Mouse (Mus musculus) heart, adult 2 months (tissue): ENCODE data around the gene Ktn1. TPM values are rescaled to one million over a fixed set of nuclear protein-coding genes. Genes with fewer than 3 reads are reported as not detected.

Experiments
- DNase-seq, 2 experiments: peaks; one replicate each; pipeline ENCODE4 v3.0.0; 2021
- H3K27ac ChIP-seq: fragments of 200-600 bp; 2 replicates; pipeline ENCODE4 v1.8.1; 2022
- H3K27me3 ChIP-seq: fragments of 200-500 bp; 2 replicates; pipeline ENCODE4 v1.6.1; 2012; ENCODE audit warnings: mild to moderate bottlenecking, low read length, inconsistent platforms, mixed read lengths; ENCODE audit not compliant: control insufficient read depth, insufficient read depth
- H3K36me3 ChIP-seq: fragments of 200-500 bp; 2 replicates; pipeline ENCODE4 v1.6.1; 2012; ENCODE audit warnings: low read length, inconsistent platforms; ENCODE audit not compliant: control insufficient read depth, insufficient read depth
- H3K4me1 ChIP-seq: fragments of 200-500 bp; 2 replicates; pipeline ENCODE4 v1.6.1; 2011; ENCODE audit warnings: low read length; ENCODE audit not compliant: control insufficient read depth, insufficient read depth
- H3K4me3 ChIP-seq: fragments of 200-600 bp; 2 replicates; pipeline ENCODE4 v1.8.1; 2022
- H3K79me2 ChIP-seq: fragments of 200-500 bp; replicated peaks from 2 replicates; pipeline ENCODE4 v1.6.1; 2012; ENCODE audit warnings: mild to moderate bottlenecking, inconsistent platforms, low read length, moderate library complexity, mixed read lengths; ENCODE audit not compliant: control insufficient read depth, insufficient read depth
- H3K9ac ChIP-seq: fragments of 200-500 bp; 2 replicates; pipeline ENCODE4 v1.6.1; 2012; ENCODE audit warnings: low read depth, mild to moderate bottlenecking, control low read depth, inconsistent platforms, low read length, mixed read lengths
- CTCF ChIP-seq: fragments of 200-600 bp; IDR thresholded peaks from 2 replicates; pipeline ENCODE4 v1.8.1; 2022; ENCODE audit warnings: antibody characterized with exemption, mild to moderate bottlenecking, moderate library complexity
- EP300 ChIP-seq: fragments of 200-500 bp; IDR thresholded peaks from 2 replicates; pipeline ENCODE4 v1.6.1; 2011; ENCODE audit warnings: low read depth, low read length, control low read depth; ENCODE audit not compliant: insufficient read depth
- POLR2A ChIP-seq: fragments of 200-500 bp; IDR thresholded peaks from 2 replicates; pipeline ENCODE4 v1.6.1; 2011; ENCODE audit warnings: mild to moderate bottlenecking, low read depth, low read length, control low read depth; ENCODE audit not compliant: insufficient read depth
- WGBS: fragments of 180-500 bp; shearing (Covaris S2); methylation state at CpG from one replicate; pipeline ENCODE4 v1.1.7; 2018; 5-methylcytosine and 5-hydroxymethylcytosine counted together
- intact Hi-C: fragments of 180-260 bp; cut with DNase I; formaldehyde crosslinking; loops from one replicate; pipeline ENCODE4 v1.15.1; 2025
- polyA plus RNA-seq: library from polyadenylated mRNA; depleted of rRNA; stranded (reverse); fragments of >200 nt; gene quantifications from 2 replicates; pipeline ENCODE4 v1.2.3, GENCODE M21; 2012; rRNA removed
- total RNA-seq, 2 experiments: library from RNA; stranded (reverse); gene quantifications; 2 replicates each; pipeline ENCODE4 v1.2.3; 2021

Ktn1 gene
- total and polyA plus RNA-seq, 3 experiments = 15.9 to 220 (median 195) TPM

DNA sequence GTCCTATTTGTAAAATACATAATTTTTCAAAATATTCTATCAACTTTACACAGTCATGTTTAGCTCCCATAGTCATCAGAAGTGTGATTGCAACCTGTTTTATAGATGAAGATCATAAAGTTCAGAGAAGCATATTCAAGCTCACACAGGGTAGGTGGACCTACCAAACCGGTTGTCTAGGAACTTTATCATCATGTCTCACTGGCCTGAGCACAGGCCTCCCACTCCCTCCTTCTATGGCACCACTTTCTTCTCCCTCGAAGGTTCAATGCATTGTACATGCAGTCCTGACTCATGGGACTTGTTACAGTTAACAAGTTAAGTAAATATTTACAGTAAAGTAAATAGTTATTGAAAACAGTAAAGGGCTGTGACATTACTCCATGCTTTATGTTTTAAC is 118.1 kb downstream of the Ktn1 start:
- WGBS = 76% methylated on average over 2 of the region's 2 CpGs
- no peak for DNase-seq
- Histone ChIP-seq H3K9ac (no peak overlapping the region), H3K27me3 (no peaks in the 10 kb centered on the region), H3K4me3 (no peak overlapping the region), H3K36me3 (no peaks in the 10 kb centered on the region), H3K27ac (no peak overlapping the region), H3K79me2 (no peaks in the 10 kb centered on the region), H3K4me1 (no peaks in the 10 kb centered on the region)
- TF ChIP-seq CTCF (no peak), POLR2A (no peak), EP300 (no peak)
- intact Hi-C loops = no loop called here

DNA sequence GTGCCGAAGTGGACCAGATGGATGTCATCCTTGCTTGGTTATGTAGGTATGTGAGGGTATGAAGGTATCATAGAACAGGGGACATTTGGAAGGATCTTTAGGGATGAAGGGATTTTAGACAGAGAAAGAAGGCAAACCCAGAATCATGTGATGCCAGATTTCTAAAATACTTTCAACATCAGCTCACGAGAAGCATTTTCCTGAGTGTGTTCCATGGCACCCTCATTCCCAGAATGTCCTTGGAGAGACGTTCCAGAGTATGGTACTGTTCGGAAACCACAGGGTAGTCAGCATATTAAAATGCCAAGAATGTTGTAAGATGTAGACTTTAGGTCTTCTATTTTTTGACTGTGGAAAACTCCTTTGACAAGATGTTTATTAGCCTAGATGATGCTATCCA is 123.2 kb downstream of the Ktn1 start:
- Histone ChIP-seq H3K36me3 (no peaks in the 10 kb centered on the region), H3K27ac (no peak overlapping the region), H3K4me3 (no peak overlapping the region), H3K27me3 (no peaks in the 10 kb centered on the region), H3K79me2 (no peaks in the 10 kb centered on the region), H3K4me1 (no peaks in the 10 kb centered on the region), H3K9ac (no peak overlapping the region)
- TF ChIP-seq CTCF (no peak), EP300 (no peak), POLR2A (no peak)
- intact Hi-C loops = no loop called here
- WGBS = 75% methylated on average over 4 of the region's 4 CpGs
- DNase-seq = no peak

DNA sequence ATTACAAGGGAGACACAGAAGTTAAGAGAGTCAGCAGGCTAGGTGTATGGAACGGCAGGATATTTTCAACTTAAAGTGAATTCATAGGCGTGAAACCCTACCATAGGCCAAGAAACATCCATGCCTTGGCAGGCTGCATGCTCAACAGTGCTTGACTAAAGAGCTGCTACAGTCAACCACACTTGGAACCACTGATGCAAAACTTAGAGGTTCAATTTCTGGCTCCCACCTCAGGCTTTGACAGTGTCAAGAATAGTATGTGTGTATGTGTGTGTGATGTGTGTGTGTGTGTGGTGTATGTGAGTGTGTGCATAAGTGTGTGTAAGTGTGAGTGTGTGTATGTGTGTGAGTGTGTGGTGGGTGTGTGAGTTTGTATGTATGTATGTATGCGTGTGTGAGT is 127.3 kb downstream of the Ktn1 start:
- TF ChIP-seq EP300 (no peak), POLR2A (no peak), CTCF (no peak)
- WGBS = 91% methylated on average over 3 of the region's 3 CpGs

DNA sequence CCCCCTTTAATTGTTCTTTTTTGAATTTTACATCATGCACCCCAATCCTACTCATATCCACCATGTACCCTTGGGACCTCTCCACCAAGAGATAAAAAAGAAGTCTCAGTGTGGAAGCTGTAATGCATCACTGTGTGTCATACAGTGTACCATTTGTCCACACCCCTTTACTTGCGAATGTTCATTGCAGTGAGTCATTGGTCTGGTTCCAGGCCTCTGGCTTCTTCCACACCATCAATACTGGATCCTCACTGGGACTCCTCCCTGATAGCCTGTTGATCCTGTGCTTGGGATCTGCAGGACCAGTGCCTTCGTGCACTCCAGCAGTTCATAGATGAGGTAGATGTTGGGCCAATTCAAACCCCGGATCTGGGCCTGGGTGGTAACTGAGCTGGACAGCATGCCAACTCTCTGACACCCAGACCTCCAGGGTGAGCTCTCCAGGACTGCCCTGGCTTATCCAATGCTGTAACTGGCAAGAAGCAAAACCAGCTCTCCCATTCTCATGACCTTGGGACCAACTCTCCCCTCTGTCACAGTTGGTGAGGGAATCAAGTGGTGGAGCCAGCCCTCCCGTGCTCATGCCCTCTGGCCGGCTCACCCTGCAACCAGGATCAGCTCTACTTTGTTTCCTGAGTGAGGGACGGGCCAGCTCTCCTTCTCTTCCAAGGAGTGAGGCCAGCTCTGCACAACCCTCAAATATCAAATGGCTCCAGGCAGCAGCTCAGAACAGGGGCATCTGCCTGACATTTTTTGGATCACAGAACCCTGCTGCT is 128.2 kb downstream of the Ktn1 start:
- H3K9ac ChIP-seq = no peak overlapping the region
- TF ChIP-seq EP300 (no peak), CTCF (no peak), POLR2A (no peak)
- no peaks in the 10 kb centered on the region for H3K4me1 ChIP-seq
- H3K36me3 ChIP-seq = no peaks in the 10 kb centered on the region
- no peaks in the 10 kb centered on the region for H3K27me3 ChIP-seq
- intact Hi-C loops = no loop called here
- 64% methylated on average over 6 of the region's 6 CpGs for WGBS
- no peak overlapping the region for H3K4me3 ChIP-seq
- no peak overlapping the region for H3K27ac ChIP-seq
- no peak for DNase-seq
- no peaks in the 10 kb centered on the region for H3K79me2 ChIP-seq

More for the DNA sequence above, 127.3 kb downstream of the Ktn1 start:
- Histone ChIP-seq H3K79me2 (no peaks in the 10 kb centered on the region), H3K4me1 (no peaks in the 10 kb centered on the region), H3K27me3 (no peaks in the 10 kb centered on the region), H3K36me3 (no peaks in the 10 kb centered on the region), H3K4me3 (no peak overlapping the region), H3K9ac (no peak overlapping the region), H3K27ac (no peak overlapping the region)
- intact Hi-C loops = no loop called here
- no peak for DNase-seq

DNA sequence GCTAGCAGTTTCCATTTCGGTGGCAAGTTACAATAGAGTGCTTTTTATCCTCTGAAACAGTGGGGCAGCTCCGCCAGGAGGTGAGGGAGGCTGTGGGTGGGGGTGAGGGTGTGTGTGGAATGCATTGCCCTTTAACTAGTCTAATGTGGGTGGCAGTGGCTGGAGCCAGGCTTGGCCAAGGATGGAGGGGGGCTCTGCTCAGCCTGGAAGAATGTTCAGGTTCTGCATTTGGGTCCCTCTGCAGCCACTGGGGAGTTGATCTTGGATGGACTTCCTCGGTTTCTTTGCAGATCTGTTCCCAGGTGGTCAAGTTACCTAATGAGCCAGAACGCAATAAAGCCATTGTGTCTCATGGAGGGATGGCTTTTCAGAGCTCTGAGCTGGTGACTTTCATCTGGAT is 137.9 kb downstream of the Ktn1 start:
- TF ChIP-seq CTCF (no peak), EP300 (no peak), POLR2A (no peak)
- no peak for DNase-seq
- no peak overlapping the region for H3K4me3 ChIP-seq
- no peaks in the 10 kb centered on the region for H3K36me3 ChIP-seq
- no peaks in the 10 kb centered on the region for H3K27me3 ChIP-seq
- WGBS = 53% methylated on average over 4 of the region's 4 CpGs
- H3K79me2 ChIP-seq = no peaks in the 10 kb centered on the region
- intact Hi-C loops = no loop called here
- H3K4me1 ChIP-seq = no peaks in the 10 kb centered on the region
- H3K9ac ChIP-seq = no peak overlapping the region
- no peak overlapping the region for H3K27ac ChIP-seq

Other genes starting within 250 kb of the Ktn1 start
- gene Dlgap5, start 230.0 kb upstream of the Ktn1 start, total RNA-seq = under 1 TPM; 0.21 to 0.89 TPM
- gene Dlgap5, start 230.0 kb upstream of the Ktn1 start, polyA plus RNA-seq = 0.06 and 0.32 TPM in 2 replicates
- gene Fbxo34, start 198.0 kb upstream of the Ktn1 start, total RNA-seq = 10 to 100 TPM; 10.3 to 11.3 TPM
- 7.4 and 8.8 TPM in 2 replicates for gene Fbxo34, start 198.0 kb upstream of the Ktn1 start, polyA plus RNA-seq
- gene Atg14, start 77.8 kb upstream of the Ktn1 start, total RNA-seq = 10 to 100 TPM in 1 of 2 experiments, 1 to 10 TPM in 1; 7.9 to 11.6 TPM
- 6.4 and 8.6 TPM in 2 replicates for gene Atg14, start 77.8 kb upstream of the Ktn1 start, polyA plus RNA-seq